Mouse (Mus musculus): ENCODE results near the gene Hibadh.

DNA sequence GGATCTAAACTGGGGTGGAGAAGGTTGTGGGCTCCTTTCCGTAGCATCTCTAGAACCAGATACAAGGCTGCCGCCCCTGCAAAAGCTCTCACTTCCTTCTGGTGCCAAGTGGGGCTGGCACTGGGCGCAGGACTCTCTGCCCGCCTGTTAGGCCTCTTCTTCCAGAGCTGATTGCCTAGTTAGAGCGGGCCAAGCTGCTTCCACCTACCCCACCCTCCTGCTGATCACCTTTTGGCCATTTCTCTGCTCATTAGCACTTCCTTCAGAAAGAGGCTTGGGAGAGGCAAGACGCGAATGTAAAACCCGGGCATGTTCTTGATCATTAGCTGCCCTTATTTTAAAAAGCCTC, 108.1 kb downstream of the Hibadh start:
- TF ChIP-seq TAL1 (IDR thresholded peaks at IDR 0.05; ENCODE audit: low read length) (no peak), GATA1 (IDR thresholded peaks at IDR 0.05; ENCODE audit: low read length) (no peak)
